Mouse (Mus musculus): ENCODE measurements at regions not wholly inside any gene's neighbourhood (a gene's known extent, or its start where the extent isn't known, plus 50 kb on each side); places are given as distances from the start of the nearest gene placed in this dataset.

GRCm38 (mm10) chr10:96976691-96977090 lies 359.9 kb downstream of the Btg1 start:
- no peak overlapping the region for H3K27ac ChIP-seq (ENCODE audit: low read length)
- H3K4me3 ChIP-seq (ENCODE audit: low read length), result no peak overlapping the region
- no peaks in the 10 kb centered on the region for H3K9me3 ChIP-seq (ENCODE audit: control insufficient read depth, low read length)
- no peaks in the 10 kb centered on the region for H3K27me3 ChIP-seq (replicated peaks; ENCODE audit: control insufficient read depth, insufficient read depth, low read length)
- H3K36me3 ChIP-seq (ENCODE audit: control insufficient read depth, insufficient read depth, low read length), result no peaks in the 10 kb centered on the region
- H3K9ac ChIP-seq (ENCODE audit: low read depth, low read length), result no peak overlapping the region
- ATAC-seq, result no peak
- H3K4me1 ChIP-seq (ENCODE audit: control insufficient read depth, insufficient read depth, low read length), result peaks cover 4% of the 10 kb centered on the region; the same call in 1 of the 2 replicates
- no peak overlapping the region for H3K4me2 ChIP-seq (ENCODE audit: low read depth, low read length)

GRCm38 (mm10) chr10:96980494-96980831 lies 363.7 kb downstream of the Btg1 start:
- Histone ChIP-seq H3K36me3 (ENCODE audit: control insufficient read depth, insufficient read depth, low read length) (no peaks in the 10 kb centered on the region), H3K27ac (ENCODE audit: low read length) (no peak overlapping the region), H3K4me2 (ENCODE audit: low read depth, low read length) (no peak overlapping the region), H3K4me3 (ENCODE audit: low read length) (no peak overlapping the region), H3K9ac (ENCODE audit: low read depth, low read length) (no peak overlapping the region), H3K9me3 (ENCODE audit: control insufficient read depth, low read length) (no peaks in the 10 kb centered on the region), H3K4me1 (ENCODE audit: control insufficient read depth, insufficient read depth, low read length) (peaks cover 4% of the 10 kb centered on the region; the same call in 1 of the 2 replicates), H3K27me3 (replicated peaks; ENCODE audit: control insufficient read depth, insufficient read depth, low read length) (no peaks in the 10 kb centered on the region)
- no peak for ATAC-seq
- WGBS, result 69% methylated on average over 3 of the region's 3 CpGs

DNA sequence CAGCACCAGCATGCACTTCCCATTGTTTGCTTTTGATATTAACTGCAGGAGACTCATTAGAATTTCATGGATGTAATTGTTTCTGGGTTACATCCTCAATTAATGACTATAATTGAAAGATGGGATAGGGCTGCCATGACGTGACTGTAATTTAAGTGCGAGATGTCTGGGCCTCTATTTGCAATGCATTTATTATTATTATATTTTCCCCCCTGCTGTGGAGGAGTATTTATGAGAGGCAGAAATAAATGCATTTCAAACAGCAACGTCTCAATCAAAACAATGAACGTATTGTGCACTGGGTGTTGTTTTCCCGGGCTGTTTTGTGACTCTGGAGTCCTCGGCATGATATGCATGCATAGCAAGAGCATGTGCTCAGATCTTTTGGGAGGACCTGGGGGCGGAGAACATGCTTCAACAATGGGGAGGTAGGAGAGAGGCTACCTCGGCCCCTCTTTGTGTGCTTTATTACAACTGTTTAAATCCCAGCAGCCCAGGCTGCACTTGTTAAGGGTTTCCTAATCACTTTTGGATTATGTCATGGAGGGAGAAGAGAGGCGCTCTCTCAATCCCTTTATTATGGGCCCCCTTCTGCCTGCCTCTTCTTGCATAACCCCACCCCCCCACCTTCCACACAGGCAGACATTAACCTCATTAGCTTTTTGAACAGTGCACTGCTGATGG lies 364.2 kb downstream of the Btg1 start:
- WGBS, result 68% methylated on average over 9 of the region's 9 CpGs
- H3K4me3 ChIP-seq (ENCODE audit: low read length), result no peak overlapping the region
- no peaks in the 10 kb centered on the region for H3K36me3 ChIP-seq (ENCODE audit: control insufficient read depth, insufficient read depth, low read length)
- no peaks in the 10 kb centered on the region for H3K9me3 ChIP-seq (ENCODE audit: control insufficient read depth, low read length)
- peaks cover 4% of the 10 kb centered on the region; the same call in 1 of the 2 replicates for H3K4me1 ChIP-seq (ENCODE audit: control insufficient read depth, insufficient read depth, low read length)
- no peak overlapping the region; the same call in 1 of the 2 replicates for H3K4me2 ChIP-seq (ENCODE audit: low read depth, low read length)
- peak; percentile 9; the same call in 1 of the 2 replicates for ATAC-seq
- no peak overlapping the region for H3K9ac ChIP-seq (ENCODE audit: low read depth, low read length)
- H3K27me3 ChIP-seq (replicated peaks; ENCODE audit: control insufficient read depth, insufficient read depth, low read length), result no peaks in the 10 kb centered on the region
- H3K27ac ChIP-seq (ENCODE audit: low read length), result peak overlapping the region; percentile 17

DNA sequence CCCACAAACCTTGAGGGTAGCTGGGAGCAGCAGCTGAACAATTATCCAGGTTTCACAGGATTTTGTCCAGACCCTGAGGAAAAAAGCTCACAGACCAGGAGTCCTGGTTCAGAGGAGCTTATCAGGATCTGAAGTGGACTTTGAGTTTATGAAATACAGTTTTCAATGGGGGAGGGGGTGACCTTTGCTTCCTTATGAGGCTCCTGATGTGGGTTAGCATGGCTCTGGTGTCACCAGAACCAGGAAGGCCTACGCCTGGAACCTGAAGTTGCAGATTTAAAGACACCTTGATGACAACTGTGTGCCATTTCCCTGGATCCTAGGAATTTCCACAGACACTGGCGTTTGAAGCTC lies 364.7 kb downstream of the Btg1 start:
- Histone ChIP-seq H3K27me3 (replicated peaks; ENCODE audit: control insufficient read depth, insufficient read depth, low read length) (no peaks in the 10 kb centered on the region), H3K4me1 (ENCODE audit: control insufficient read depth, insufficient read depth, low read length) (peaks cover 4% of the 10 kb centered on the region; the same call in 1 of the 2 replicates), H3K4me3 (ENCODE audit: low read length) (no peak overlapping the region), H3K9me3 (ENCODE audit: control insufficient read depth, low read length) (no peaks in the 10 kb centered on the region), H3K36me3 (ENCODE audit: control insufficient read depth, insufficient read depth, low read length) (no peaks in the 10 kb centered on the region), H3K9ac (ENCODE audit: low read depth, low read length) (no peak overlapping the region), H3K27ac (ENCODE audit: low read length) (peak overlapping the region; percentile 17), H3K4me2 (ENCODE audit: low read depth, low read length) (no peak overlapping the region)
- peak; percentile 98 for ATAC-seq
- WGBS, result 72% methylated on average over 2 of the region's 2 CpGs

DNA sequence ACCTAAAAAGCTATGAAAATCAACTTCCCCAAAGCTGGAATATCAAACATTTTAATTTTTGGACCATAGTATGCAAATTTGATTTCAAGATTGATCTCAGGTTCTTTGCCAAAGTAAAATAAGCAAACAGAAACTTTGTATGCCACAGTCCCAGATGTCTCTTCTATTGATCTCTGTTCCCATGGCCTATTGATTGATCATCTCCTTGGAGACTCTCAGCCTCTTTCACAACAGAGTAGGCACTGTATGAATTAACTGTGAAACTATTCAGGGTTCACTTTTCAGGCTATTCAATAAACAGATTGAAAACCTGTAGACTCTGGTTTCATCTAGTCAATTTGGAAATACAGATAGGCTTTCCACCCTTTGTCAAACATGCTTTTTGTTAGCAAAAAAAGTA lies 384.1 kb downstream of the Btg1 start:
- H3K27ac ChIP-seq (ENCODE audit: low read length), result no peak overlapping the region
- H3K9ac ChIP-seq (ENCODE audit: low read depth, low read length), result no peak overlapping the region
- no peaks in the 10 kb centered on the region for H3K9me3 ChIP-seq (ENCODE audit: control insufficient read depth, low read length)
- ATAC-seq, result no peak
- no peaks in the 10 kb centered on the region for H3K36me3 ChIP-seq (ENCODE audit: control insufficient read depth, insufficient read depth, low read length)
- H3K4me3 ChIP-seq (ENCODE audit: low read length), result no peak overlapping the region
- H3K27me3 ChIP-seq (replicated peaks; ENCODE audit: control insufficient read depth, insufficient read depth, low read length), result no peaks in the 10 kb centered on the region
- no peak overlapping the region for H3K4me2 ChIP-seq (ENCODE audit: low read depth, low read length)
- no peaks in the 10 kb centered on the region for H3K4me1 ChIP-seq (ENCODE audit: control insufficient read depth, insufficient read depth, low read length)

GRCm38 (mm10) chr10:97008873-97009272 lies 392.1 kb downstream of the Btg1 start:
- Histone ChIP-seq H3K27me3 (replicated peaks; ENCODE audit: control insufficient read depth, insufficient read depth, low read length) (no peaks in the 10 kb centered on the region), H3K4me3 (ENCODE audit: low read length) (no peak overlapping the region), H3K9me3 (ENCODE audit: control insufficient read depth, low read length) (no peaks in the 10 kb centered on the region), H3K36me3 (ENCODE audit: control insufficient read depth, insufficient read depth, low read length) (no peaks in the 10 kb centered on the region), H3K27ac (ENCODE audit: low read length) (no peak overlapping the region), H3K4me2 (ENCODE audit: low read depth, low read length) (no peak overlapping the region), H3K9ac (ENCODE audit: low read depth, low read length) (no peak overlapping the region), H3K4me1 (ENCODE audit: control insufficient read depth, insufficient read depth, low read length) (no peaks in the 10 kb centered on the region)
- no peak for ATAC-seq

- Histone ChIP-seq H3K4me2 (ENCODE audit: low read depth, low read length) (no peak overlapping the region), H3K4me1 (ENCODE audit: control insufficient read depth, insufficient read depth, low read length) (no peaks in the 10 kb centered on the region), H3K9ac (ENCODE audit: low read depth, low read length) (no peak overlapping the region), H3K9me3 (ENCODE audit: control insufficient read depth, low read length) (no peaks in the 10 kb centered on the region), H3K36me3 (ENCODE audit: control insufficient read depth, insufficient read depth, low read length) (no peaks in the 10 kb centered on the region), H3K27me3 (replicated peaks; ENCODE audit: control insufficient read depth, insufficient read depth, low read length) (no peaks in the 10 kb centered on the region), H3K4me3 (ENCODE audit: low read length) (no peak overlapping the region), H3K27ac (ENCODE audit: low read length) (no peak overlapping the region)
- 87% methylated on average over 1 of the region's 1 CpGs for WGBS
- ATAC-seq, result no peak
These were observed 393.1 kb downstream of the Btg1 start for GRCm38 (mm10) chr10:97009859-97010258.

DNA sequence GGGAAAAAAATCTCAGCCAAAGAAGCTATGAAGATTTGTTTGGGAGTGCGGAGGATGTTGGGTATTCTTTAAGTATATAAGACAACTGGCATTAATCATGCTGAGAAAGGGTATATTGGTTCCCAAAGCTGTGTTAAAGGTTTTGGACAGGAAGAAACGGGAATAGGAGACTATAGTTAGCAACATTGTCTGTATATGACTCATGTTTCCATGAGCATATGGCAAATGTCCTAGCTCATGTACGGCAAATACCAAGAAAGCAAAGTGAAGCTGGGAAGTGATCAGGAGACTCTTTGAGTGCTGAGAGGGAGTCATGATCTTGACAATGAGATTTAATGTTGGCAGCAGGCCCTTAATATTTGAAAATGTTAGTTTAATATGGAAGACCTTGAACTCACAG lies 401.8 kb downstream of the Btg1 start:
- no peak overlapping the region for H3K4me2 ChIP-seq (ENCODE audit: low read depth, low read length)
- H3K9me3 ChIP-seq (ENCODE audit: control insufficient read depth, low read length), result no peaks in the 10 kb centered on the region
- H3K36me3 ChIP-seq (ENCODE audit: control insufficient read depth, insufficient read depth, low read length), result no peaks in the 10 kb centered on the region
- no peak overlapping the region for H3K9ac ChIP-seq (ENCODE audit: low read depth, low read length)
- no peaks in the 10 kb centered on the region for H3K4me1 ChIP-seq (ENCODE audit: control insufficient read depth, insufficient read depth, low read length)
- 62% methylated on average over 3 of the region's 3 CpGs for WGBS
- H3K27ac ChIP-seq (ENCODE audit: low read length), result no peak overlapping the region
- no peak overlapping the region for H3K4me3 ChIP-seq (ENCODE audit: low read length)
- ATAC-seq, result no peak
- no peaks in the 10 kb centered on the region for H3K27me3 ChIP-seq (replicated peaks; ENCODE audit: control insufficient read depth, insufficient read depth, low read length)

DNA sequence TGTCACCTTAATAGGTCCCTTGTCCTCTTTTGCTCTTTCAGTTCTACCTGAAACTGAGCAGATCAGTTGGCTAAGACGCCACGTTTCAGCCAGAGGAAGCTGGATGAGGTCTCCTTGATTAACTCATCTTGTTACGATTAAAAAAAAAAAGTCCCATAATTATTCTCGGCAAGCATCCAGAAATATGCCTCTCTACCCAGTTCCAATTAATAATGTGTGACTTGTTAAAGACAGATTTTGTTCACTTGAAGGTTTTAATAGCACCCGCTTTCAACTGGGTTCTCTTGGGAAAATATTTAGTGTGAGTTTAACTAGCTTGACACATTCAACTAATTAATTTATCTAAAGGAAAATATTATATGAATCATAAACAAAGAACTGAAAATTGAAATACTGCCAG lies 412.0 kb downstream of the Btg1 start:
- Histone ChIP-seq H3K36me3 (ENCODE audit: control insufficient read depth, insufficient read depth, low read length) (no peaks in the 10 kb centered on the region), H3K4me2 (ENCODE audit: low read depth, low read length) (no peak overlapping the region), H3K9ac (ENCODE audit: low read depth, low read length) (no peak overlapping the region), H3K9me3 (ENCODE audit: control insufficient read depth, low read length) (no peaks in the 10 kb centered on the region), H3K4me3 (ENCODE audit: low read length) (no peak overlapping the region), H3K4me1 (ENCODE audit: control insufficient read depth, insufficient read depth, low read length) (no peaks in the 10 kb centered on the region), H3K27me3 (replicated peaks; ENCODE audit: control insufficient read depth, insufficient read depth, low read length) (no peaks in the 10 kb centered on the region), H3K27ac (ENCODE audit: low read length) (no peak overlapping the region)
- WGBS, result 82% methylated on average over 5 of the region's 5 CpGs
- ATAC-seq, result no peak

GRCm38 (mm10) chr10:97030996-97031395 lies 414.2 kb downstream of the Btg1 start:
- 83% methylated on average over 2 of the region's 2 CpGs for WGBS
- Histone ChIP-seq H3K4me1 (ENCODE audit: control insufficient read depth, insufficient read depth, low read length) (no peaks in the 10 kb centered on the region), H3K27me3 (replicated peaks; ENCODE audit: control insufficient read depth, insufficient read depth, low read length) (no peaks in the 10 kb centered on the region), H3K4me3 (ENCODE audit: low read length) (no peak overlapping the region), H3K9ac (ENCODE audit: low read depth, low read length) (no peak overlapping the region), H3K9me3 (ENCODE audit: control insufficient read depth, low read length) (no peaks in the 10 kb centered on the region), H3K27ac (ENCODE audit: low read length) (no peak overlapping the region), H3K36me3 (ENCODE audit: control insufficient read depth, insufficient read depth, low read length) (no peaks in the 10 kb centered on the region), H3K4me2 (ENCODE audit: low read depth, low read length) (no peak overlapping the region)
- ATAC-seq, result no peak
